Mouse (Mus musculus): ENCODE measurements around the gene Rexo1.

DNA sequence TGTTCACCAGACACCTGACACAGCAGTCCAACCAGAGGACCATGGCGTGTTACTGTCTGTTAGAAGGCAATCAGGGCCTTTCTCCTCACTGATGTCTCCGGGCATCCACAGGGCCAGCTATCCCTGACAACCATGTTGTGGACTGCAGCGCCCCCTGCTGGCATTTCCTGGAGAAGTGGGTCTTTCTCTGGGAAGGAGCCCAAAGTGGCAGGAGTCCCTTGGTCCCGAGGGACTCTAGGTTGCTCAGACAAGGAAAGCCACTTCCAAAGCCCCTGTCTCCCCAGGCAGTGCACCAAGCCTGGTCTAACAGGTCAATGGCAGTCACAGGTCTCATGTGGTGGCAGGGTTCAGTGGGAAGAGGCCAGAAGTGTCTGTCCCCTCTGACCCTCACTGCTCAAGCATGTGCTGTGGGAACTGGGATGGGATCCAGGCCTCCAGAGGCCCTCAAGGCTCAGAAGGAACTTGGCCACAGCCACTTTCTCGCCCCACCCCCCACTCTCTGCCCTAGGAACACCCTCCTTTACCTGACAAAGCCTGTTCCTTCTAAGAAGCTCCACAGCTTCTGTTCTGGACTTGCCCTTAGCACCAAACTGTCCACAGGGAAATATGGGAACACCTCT is 3.9 kb downstream of the Rexo1 start:
- peak; percentile 97 for TF ChIP-seq CTCF (IDR thresholded peaks at IDR 0.05; ENCODE audit: low read depth)
- no peak for TF ChIP-seq EP300 (IDR thresholded peaks at IDR 0.05; ENCODE audit: low read depth)
